Mouse (Mus musculus) heart, postnatal 0 days (tissue): ENCODE measurements around the gene Nipsnap1. TPM values are rescaled to one million over a fixed set of nuclear protein-coding genes. Genes with fewer than 3 reads are reported as not detected.
A peak's percentile ranks its signal among the peaks of the same experiment; 100 is the strongest.

Source experiments
- ATAC-seq: fragments of 200-750 bp; cut with Nextera tagmentation; 2 replicates; pipeline ENCODE4 v1.8.0; 2017; ENCODE audit warnings: low read depth, moderate number of reproducible peaks, moderate library complexity; ENCODE audit not compliant: insufficient read depth
- DNase-seq: peaks from one replicate; pipeline ENCODE4 v3.0.0-alpha.2; 2016; ENCODE audit warnings: low spot score
- H3K27ac ChIP-seq: fragments of 300-500 bp; sonication (generic); 2 replicates; pipeline ENCODE4 v1.5.1; 2014; ENCODE audit warnings: low read depth, mild to moderate bottlenecking
- H3K27me3 ChIP-seq: fragments of 300-500 bp; sonication (generic); 2 replicates; pipeline ENCODE4 v1.6.1; 2014; ENCODE audit warnings: low read length, mixed read lengths; ENCODE audit not compliant: control insufficient read depth, insufficient read depth
- H3K36me3 ChIP-seq: fragments of 300-500 bp; sonication (generic); replicated peaks from 2 replicates; pipeline ENCODE4 v1.6.1; 2014; ENCODE audit warnings: low read length, mixed read lengths; ENCODE audit not compliant: control insufficient read depth, insufficient read depth
- H3K4me1 ChIP-seq: fragments of 300-500 bp; sonication (generic); 2 replicates; pipeline ENCODE4 v1.6.1; 2014; ENCODE audit warnings: antibody characterized with exemption; ENCODE audit not compliant: control insufficient read depth, insufficient read depth
- H3K4me2 ChIP-seq: fragments of 300-500 bp; sonication (generic); 2 replicates; pipeline ENCODE4 v1.6.1; 2014; ENCODE audit warnings: low read depth, mild to moderate bottlenecking, low read length, moderate library complexity
- H3K4me3 ChIP-seq: fragments of 300-500 bp; sonication (generic); 2 replicates; pipeline ENCODE4 v1.5.1; 2014; ENCODE audit warnings: low read depth, low read length
- H3K9ac ChIP-seq: fragments of 300-500 bp; sonication (generic); replicated peaks from 2 replicates; pipeline ENCODE4 v1.6.1; 2014; ENCODE audit warnings: low read depth, low read length, mixed read lengths
- H3K9me3 ChIP-seq: fragments of 300-500 bp; sonication (generic); replicated peaks from 2 replicates; pipeline ENCODE4 v1.6.1; 2016; ENCODE audit warnings: low read length; ENCODE audit not compliant: control insufficient read depth
- CTCF ChIP-seq: IDR thresholded peaks from 2 replicates; pipeline ENCODE4 v1.5.1; 2016; ENCODE audit warnings: antibody characterized with exemption, control low read depth, low read depth
- EP300 ChIP-seq: IDR thresholded peaks from 2 replicates; pipeline ENCODE4 v1.6.1; 2016; ENCODE audit warnings: antibody characterized with exemption, low read depth
- WGBS: fragments of 180-500 bp; shearing (Covaris S2); extraction: QIAGEN DNeasy Blood & Tissue Kit; methylation state at CpG from one replicate; pipeline ENCODE4 v1.1.7; 2014; 5-methylcytosine and 5-hydroxymethylcytosine counted together
- microRNA-seq: library from miRNA; unstranded; fragments of <30 nt; microRNA quantifications from one replicate; pipeline ENCODE4, GENCODE M21; 2016
- polyA plus RNA-seq: library from polyadenylated mRNA; unstranded; fragments of >200 nt; fragmentation: Nextera tagmentation; extraction: Ambion mirVana; gene quantifications from 2 replicates; pipeline ENCODE4 v1.2.1, GENCODE M21; 2015
- total RNA-seq: library from RNA; depleted of rRNA; stranded (reverse); fragments of >200 nt; gene quantifications from 2 replicates; pipeline ENCODE4 v1.2.3, GENCODE M21; 2014; ENCODE audit warnings: low replicate concordance; rRNA removed

The Nipsnap1 gene
- total and polyA plus RNA-seq, 2 experiments from 2014 or later, result 7.4 to 10.1 TPM

DNA sequence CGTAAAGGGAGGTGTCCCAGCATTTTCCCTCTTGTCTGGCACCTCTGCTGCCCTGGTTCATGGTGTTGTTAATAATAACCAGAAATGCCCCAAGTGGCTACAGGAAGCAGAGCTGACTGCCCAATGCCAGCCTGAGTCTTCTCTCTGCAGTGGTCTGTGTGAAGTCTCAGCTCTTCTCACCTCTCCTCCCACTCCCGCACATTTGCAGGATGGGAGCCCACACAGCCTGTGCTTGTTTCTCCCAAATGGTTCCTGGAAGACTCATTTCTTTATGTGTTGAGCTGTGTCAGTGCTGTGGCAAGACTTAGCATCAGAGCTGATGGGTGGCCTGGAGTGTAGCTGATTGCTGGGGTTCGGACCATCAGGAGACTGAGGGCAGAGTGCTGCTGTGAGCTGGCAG, 53.5 kb downstream of the Nipsnap1 start:
- H3K36me3 ChIP-seq, result peaks cover 62% of the 10 kb centered on the region
- ATAC-seq (no peak), DNase-seq (no peak)
- no peak for TF ChIP-seq EP300
- TF ChIP-seq CTCF, result no peak
- no peaks in the 10 kb centered on the region for H3K9me3 ChIP-seq
- no peaks in the 10 kb centered on the region for H3K27me3 ChIP-seq
- H3K4me3 ChIP-seq, result no peak overlapping the region
- no peak overlapping the region for H3K27ac ChIP-seq
- H3K9ac ChIP-seq, result no peak overlapping the region
- peaks cover 13% of the 10 kb centered on the region; the same call in 1 of the 2 replicates for H3K4me1 ChIP-seq
- WGBS, result 78% methylated on average over 3 of the region's 3 CpGs
- no peak overlapping the region for H3K4me2 ChIP-seq

DNA sequence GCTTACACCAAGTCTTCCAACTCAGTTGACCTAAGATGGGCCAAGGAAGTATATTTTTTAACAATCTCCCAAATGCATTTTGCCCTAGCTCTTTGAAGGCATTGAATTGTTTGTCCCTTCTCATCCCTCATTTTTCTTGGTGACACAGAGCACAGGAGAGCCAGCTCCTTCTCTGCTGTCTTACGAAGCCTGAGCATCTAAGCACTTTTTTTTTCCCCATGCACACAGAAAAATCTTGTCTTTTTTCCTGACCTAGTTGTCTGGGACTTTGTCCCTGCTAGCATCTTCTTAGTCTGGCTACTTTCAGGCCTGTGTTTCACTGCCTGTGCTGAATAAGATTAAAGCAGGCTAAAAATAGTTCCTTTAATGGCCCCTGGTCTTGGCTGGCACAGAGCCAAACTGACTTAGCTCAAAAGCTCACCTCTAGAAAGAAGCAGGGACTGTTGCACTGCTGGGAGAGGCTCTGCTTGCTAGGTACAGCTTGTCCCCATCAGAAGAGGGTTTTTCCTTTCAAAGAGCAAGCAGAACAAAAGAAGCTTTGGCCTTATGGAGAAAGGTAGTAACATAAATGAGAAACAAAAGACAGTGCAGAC, 57.4 kb downstream of the Nipsnap1 start:
- TF ChIP-seq CTCF (no peak), EP300 (no peak)
- H3K4me2 ChIP-seq, result no peak overlapping the region
- no peak overlapping the region for H3K4me3 ChIP-seq
- H3K4me1 ChIP-seq, result peaks cover 13% of the 10 kb centered on the region; the same call in 1 of the 2 replicates
- H3K27me3 ChIP-seq, result no peaks in the 10 kb centered on the region
- H3K9me3 ChIP-seq, result no peaks in the 10 kb centered on the region
- DNase-seq (peak; percentile 71), ATAC-seq (peak; percentile 60; the same call in 1 of the 2 replicates)
- WGBS, result 30% methylated on average over 1 of the region's 1 CpGs
- H3K27ac ChIP-seq, result peak overlapping the region; percentile 27; the same call in 1 of the 2 replicates
- no peak overlapping the region for H3K9ac ChIP-seq
- peaks cover 28% of the 10 kb centered on the region for H3K36me3 ChIP-seq

DNA sequence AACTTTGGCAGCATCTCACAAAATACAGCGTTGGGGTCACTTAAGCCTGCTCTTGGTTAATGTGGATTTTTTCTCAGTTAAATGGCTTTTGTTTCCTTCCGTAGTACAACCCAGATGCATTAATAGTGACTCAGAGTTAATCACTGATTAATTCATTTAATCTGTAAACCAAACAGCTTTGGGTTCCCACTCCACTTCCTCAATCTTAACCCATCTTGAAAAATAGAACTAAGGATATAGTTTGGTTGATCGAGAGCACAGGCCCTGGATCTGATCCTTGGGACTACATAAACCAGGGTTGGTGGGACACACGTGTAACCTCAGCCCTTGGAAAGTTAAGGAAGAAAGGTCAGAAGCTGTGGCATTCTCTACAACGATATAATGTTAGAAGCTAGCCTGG, 62.5 kb downstream of the Nipsnap1 start:
- Histone ChIP-seq H3K4me1 (0 out of 2 replicates have a peak, but pooled peaks cover 5% of the 10 kb centered on the region), H3K4me2 (no peak overlapping the region), H3K27ac (no peak overlapping the region), H3K9me3 (no peaks in the 10 kb centered on the region), H3K27me3 (no peaks in the 10 kb centered on the region), H3K4me3 (no peak overlapping the region), H3K36me3 (no peaks in the 10 kb centered on the region), H3K9ac (no peak overlapping the region)
- no peak for DNase-seq
- ATAC-seq, result no peak
- TF ChIP-seq CTCF (no peak), EP300 (no peak)
- WGBS, result 79% methylated on average over 5 of the region's 5 CpGs

Small RNAs within 50 kb of the gene (microRNA-seq; reads per million reads assigned to microRNA genes)
- not detected for gene Mir6918

Other genes with a start within 250 kb of the Nipsnap1 start
- gene Ascc2, start 236.2 kb upstream of the Nipsnap1 start, total RNA-seq, result 13.6 and 15.2 TPM in 2 replicates
- gene Ascc2, start 236.2 kb upstream of the Nipsnap1 start, polyA plus RNA-seq, result 10.1 and 10.6 TPM in 2 replicates
- gene Uqcr10, start 169.6 kb upstream of the Nipsnap1 start, total RNA-seq, result 721 and 837 TPM in 2 replicates
- 3,434 and 3,656 TPM in 2 replicates for gene Uqcr10, start 169.6 kb upstream of the Nipsnap1 start, polyA plus RNA-seq
- gene Zmat5, start 169.3 kb upstream of the Nipsnap1 start, total RNA-seq, result 35.1 and 51.2 TPM in 2 replicates
- gene Zmat5, start 169.3 kb upstream of the Nipsnap1 start, polyA plus RNA-seq, result 50.5 and 54.1 TPM in 2 replicates
- not detected in 2 replicates for gene Cabp7, start 127.2 kb upstream of the Nipsnap1 start, total RNA-seq
- gene Cabp7, start 127.2 kb upstream of the Nipsnap1 start, polyA plus RNA-seq, result 0.07 TPM in 1 of 2 replicates, not detected in the other
- gene Nf2, start 24.4 kb upstream of the Nipsnap1 start, total RNA-seq, result 50.0 and 56.3 TPM in 2 replicates
- 33.5 and 36.7 TPM in 2 replicates for gene Nf2, start 24.4 kb upstream of the Nipsnap1 start, polyA plus RNA-seq
- 11.9 and 17.2 TPM in 2 replicates for gene Thoc5, start 21.4 kb downstream of the Nipsnap1 start, total RNA-seq
- gene Thoc5, start 21.4 kb downstream of the Nipsnap1 start, polyA plus RNA-seq, result 15.9 and 16.0 TPM in 2 replicates
- 0.04 TPM in 1 of 2 replicates, not detected in the other for gene Nefh, start 74.1 kb downstream of the Nipsnap1 start, total RNA-seq
- 0.03 and 0.07 TPM in 2 replicates for gene Nefh, start 74.1 kb downstream of the Nipsnap1 start, polyA plus RNA-seq
- 39.0 and 56.7 TPM in 2 replicates for gene Ap1b1, start 112.9 kb downstream of the Nipsnap1 start, total RNA-seq
- gene Ap1b1, start 112.9 kb downstream of the Nipsnap1 start, polyA plus RNA-seq, result 27.4 and 29.6 TPM in 2 replicates
- 2.7 TPM in 1 of 2 replicates, not detected in the other for gene Rasl10a, start 184.2 kb downstream of the Nipsnap1 start, total RNA-seq
- gene Rasl10a, start 184.2 kb downstream of the Nipsnap1 start, polyA plus RNA-seq, result 0.85 and 1.1 TPM in 2 replicates
- gene Gas2l1, start 191.4 kb downstream of the Nipsnap1 start, total RNA-seq, result 21.9 and 28.5 TPM in 2 replicates
- gene Gas2l1, start 191.4 kb downstream of the Nipsnap1 start, polyA plus RNA-seq, result 11.5 and 12.0 TPM in 2 replicates
- gene Rhbdd3, start 225.0 kb downstream of the Nipsnap1 start, total RNA-seq, result 17.9 and 50.4 TPM in 2 replicates
- 28.5 and 28.8 TPM in 2 replicates for gene Rhbdd3, start 225.0 kb downstream of the Nipsnap1 start, polyA plus RNA-seq
- gene Ewsr1, start 225.3 kb downstream of the Nipsnap1 start, total RNA-seq, result 213 and 286 TPM in 2 replicates
- 204 and 238 TPM in 2 replicates for gene Ewsr1, start 225.3 kb downstream of the Nipsnap1 start, polyA plus RNA-seq